Comparison of ENCODE assay signal across 15 mouse cellular contexts in the genomic region with DNA sequence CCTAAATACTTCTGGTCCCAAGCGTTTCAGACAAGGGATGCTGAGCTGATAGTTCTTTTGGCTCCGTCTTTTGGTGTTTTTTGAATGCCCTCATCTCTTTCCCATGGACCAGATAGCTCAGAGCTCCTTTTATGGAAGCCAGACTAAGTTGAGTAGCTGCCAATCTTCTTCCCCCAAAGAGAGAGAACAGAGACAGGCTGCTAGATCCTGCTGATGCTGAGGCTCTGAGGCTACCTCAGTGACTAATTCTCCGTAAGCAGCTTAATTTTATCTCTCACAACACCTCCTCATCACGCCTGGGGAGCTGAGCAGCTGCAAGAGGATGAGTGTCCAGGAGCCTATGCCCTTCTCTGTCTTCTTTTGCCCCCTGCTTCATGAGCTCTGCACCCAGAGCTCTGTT.
DNase-seq lines count a peak whose midpoint lies in the region; ATAC-seq lines count a peak whose summit lies in the region.
"Had no signal": no experiment of that assay in that cellular context is flagged by ENCODE, and none has a peak within 500 bp of the region (broad histone marks: within the 10 kb centered on the region; RNA-seq: fewer than 3 reads in every experiment).

No protein-coding gene starts in this region.

- no peak for ATAC-seq in inflammation-experienced regulatory T-cells, adult 6 months
- ATAC-seq: activated CD4-positive, CD25-positive, alpha-beta regulatory T cell, adult 4 months had no signal

- peak; percentile 59 to 74 for DNase-seq in frontal cortex, adult 2 months (ENCODE audit: extremely low spot score in 1 of 2, low spot score in 1 of 2)
- no peak for DNase-seq in frontal cortex, postnatal 14 days (ENCODE audit: low spot score in 2 of 2)
- peak; percentile 57 for DNase-seq in retina, postnatal 1 day
- DNase-seq in retina, embryonic 14.5 days (ENCODE audit: low spot score), result no peak
- peak; percentile 76 for DNase-seq in layer of hippocampus, adult 9-11 months
- DNase-seq in right cerebral cortex, postnatal 36 days (ENCODE audit: low spot score in 2 of 2), result peak; percentile 41 to 63
- DNase-seq in B cell, adult 2 months, result no peak
- DNase-seq: cerebellum, adult 11-12 months; gastrocnemius, postnatal 10 days; heart, adult 2 months; kidney, adult 11 months; kidney, postnatal 14 days; liver, embryonic 13.5 days had no signal

Comparison
In these comparisons a context has a peak if more than half of its experiments do, and no peak if none do; other contexts are left out.
1. DNase-seq: peak in frontal cortex, adult 2 months (2 of 2), retina, postnatal 1 day (single experiment), layer of hippocampus, adult 9-11 months (single experiment) and right cerebral cortex, postnatal 36 days (2 of 2); none in frontal cortex, postnatal 14 days (0 of 2), retina, embryonic 14.5 days (single experiment) and B cell, adult 2 months (0 of 2).